Mouse (Mus musculus): ENCODE measurements around the gene Rad51ap2. TPM values are rescaled to one million over a fixed set of nuclear protein-coding genes. Genes with fewer than 3 reads are reported as not detected.

Rad51ap2 gene
- not detected in 2 replicates for polyA plus RNA-seq (2015; fragmentation: Nextera tagmentation; extraction: Ambion mirVana)

DNA sequence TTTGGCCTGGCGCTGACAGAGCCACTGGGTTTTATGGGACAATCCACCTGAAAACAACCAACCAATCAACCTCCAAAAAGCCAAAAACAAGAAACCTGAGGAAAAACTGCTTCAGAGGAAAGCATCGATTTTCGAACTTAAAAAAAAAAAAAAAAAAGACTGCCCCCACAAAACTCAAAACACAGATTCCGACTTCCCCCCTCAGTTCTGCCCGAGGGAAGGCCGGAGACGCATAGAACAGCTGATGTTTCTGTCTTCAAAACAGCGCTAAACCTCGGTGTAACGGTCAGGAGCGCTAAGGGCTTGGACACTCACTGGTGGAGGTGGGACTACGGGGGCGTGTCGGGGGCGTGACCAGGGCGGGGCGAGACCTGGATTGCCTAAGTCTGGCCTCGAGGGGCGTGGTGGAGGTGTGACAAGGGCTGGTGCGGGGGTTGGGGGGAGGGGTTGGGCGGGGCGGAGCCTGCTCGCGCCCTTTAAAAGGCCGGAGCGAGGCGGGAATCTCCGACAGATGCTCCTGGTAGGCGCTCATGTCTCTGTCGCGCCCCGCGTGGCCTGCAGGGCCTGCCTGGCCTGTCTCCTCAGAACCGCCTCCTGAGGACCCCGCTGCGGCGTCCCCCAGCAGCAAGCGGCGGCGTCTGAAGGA, at the start of gene Rad51ap2:
Gene Rad51ap2, plus strand, starts transcription at position 531 of the 646 bp plus-strand sequence.
- peak within 1 kb of the TSS; percentile 70 for H3K4me2 ChIP-seq
- H3K4me1 ChIP-seq (replicated peaks) = peaks cover 6% of the 10 kb centered on the region
- ATAC-seq (ENCODE audit: low read depth) (peak; percentile 100), DNase-seq (peak; percentile 74)
- peak within 1 kb of the TSS; percentile 43 for H3K4me3 ChIP-seq (replicated peaks)
- H3K9ac ChIP-seq = no peak within 1 kb of the TSS
- peaks cover 10% of the 10 kb centered on the region for H3K27me3 ChIP-seq
- no peaks in the 10 kb centered on the region for H3K36me3 ChIP-seq
- no peaks in the 10 kb centered on the region for H3K9me3 ChIP-seq (replicated peaks)
- 1% methylated on average over 33 of the region's 40 CpGs for WGBS (ENCODE audit: insufficient replicate concordance)
- H3K27ac ChIP-seq = no peak within 1 kb of the TSS

DNA sequence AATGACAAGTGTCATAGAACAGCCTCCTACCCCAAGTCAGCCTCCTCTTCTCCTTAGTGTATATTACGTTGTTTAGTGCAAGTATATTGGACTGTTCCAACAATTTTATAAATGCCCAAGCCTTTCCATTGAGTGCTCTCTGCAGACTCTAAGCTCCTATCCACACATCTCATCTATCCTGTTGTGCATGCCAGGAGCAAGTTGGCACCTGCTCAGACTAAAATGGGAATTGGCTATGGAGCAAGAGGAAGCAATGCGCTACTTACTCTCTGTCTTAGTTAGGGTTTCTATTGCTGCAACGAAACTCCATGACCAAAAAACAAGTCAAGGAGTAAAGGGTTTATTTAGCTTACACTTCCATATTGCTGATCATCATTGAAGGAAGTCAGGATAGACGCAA, 48.2 kb upstream of the Rad51ap2 start:
- Histone ChIP-seq H3K27me3 (no peaks in the 10 kb centered on the region), H3K36me3 (no peaks in the 10 kb centered on the region), H3K4me2 (no peak overlapping the region), H3K9me3 (replicated peaks) (no peaks in the 10 kb centered on the region), H3K4me3 (replicated peaks) (no peak overlapping the region), H3K27ac (no peak overlapping the region), H3K4me1 (replicated peaks) (no peaks in the 10 kb centered on the region), H3K9ac (no peak overlapping the region)
- WGBS (ENCODE audit: insufficient replicate concordance) = 65% methylated on average over 4 of the region's 4 CpGs
- ATAC-seq (ENCODE audit: low read depth) (no peak), DNase-seq (no peak)

DNA sequence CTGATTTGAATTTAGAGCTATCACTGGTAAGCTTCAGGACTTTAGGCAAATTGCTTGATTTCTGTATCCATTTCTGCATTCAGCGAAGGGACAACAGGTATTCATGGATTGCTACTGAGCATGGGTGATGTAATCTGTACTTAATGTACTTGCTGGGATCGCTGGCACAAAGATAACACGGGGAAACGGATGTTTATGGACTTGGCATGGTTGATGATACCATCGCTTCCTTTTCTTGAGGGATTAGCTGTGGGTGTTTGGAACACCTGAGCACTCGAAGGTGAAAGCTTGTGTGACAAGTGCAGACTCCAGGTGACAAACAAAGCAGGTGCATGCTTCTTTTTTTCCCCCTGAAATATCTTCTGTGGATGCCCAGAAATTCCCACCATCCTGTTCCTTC, 37.8 kb upstream of the Rad51ap2 start:
- no peaks in the 10 kb centered on the region for H3K27me3 ChIP-seq
- no peaks in the 10 kb centered on the region for H3K36me3 ChIP-seq
- no peak overlapping the region for H3K9ac ChIP-seq
- no peak overlapping the region for H3K4me3 ChIP-seq (replicated peaks)
- no peaks in the 10 kb centered on the region for H3K4me1 ChIP-seq (replicated peaks)
- H3K4me2 ChIP-seq = no peak overlapping the region
- DNase-seq (no peak), ATAC-seq (ENCODE audit: low read depth) (no peak)
- 61% methylated on average over 6 of the region's 6 CpGs for WGBS (ENCODE audit: insufficient replicate concordance)
- H3K27ac ChIP-seq = no peak overlapping the region
- peaks cover 3% of the 10 kb centered on the region; the same call in 1 of the 2 replicates for H3K9me3 ChIP-seq (replicated peaks)

DNA sequence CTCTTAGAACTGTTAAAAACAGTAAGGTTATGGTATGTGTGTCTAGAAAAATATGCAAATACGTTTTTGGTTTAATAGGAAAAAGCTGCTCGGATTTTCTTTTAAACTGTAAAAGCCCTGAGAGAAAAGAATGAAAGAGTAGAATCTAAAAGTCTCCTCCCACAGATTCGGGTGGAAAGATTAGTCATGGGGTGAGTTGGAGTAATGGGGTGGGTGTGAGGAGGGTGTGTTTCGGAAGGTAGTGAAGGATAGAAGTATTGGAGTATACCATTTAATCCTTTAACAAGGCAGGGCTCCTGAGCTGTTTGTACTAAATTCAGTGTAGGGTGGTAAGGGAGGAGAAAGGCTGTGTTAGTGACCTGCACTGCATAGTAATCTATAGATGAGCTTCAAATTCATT, 28.5 kb upstream of the Rad51ap2 start:
- Histone ChIP-seq H3K9me3 (replicated peaks) (no peaks in the 10 kb centered on the region), H3K27me3 (no peaks in the 10 kb centered on the region), H3K9ac (no peak overlapping the region), H3K4me1 (replicated peaks) (no peaks in the 10 kb centered on the region), H3K36me3 (no peaks in the 10 kb centered on the region), H3K4me3 (replicated peaks) (no peak overlapping the region), H3K4me2 (no peak overlapping the region), H3K27ac (no peak overlapping the region)
- DNase-seq (no peak), ATAC-seq (ENCODE audit: low read depth) (no peak)
- 54% methylated on average over 4 of the region's 4 CpGs for WGBS (ENCODE audit: insufficient replicate concordance)

DNA sequence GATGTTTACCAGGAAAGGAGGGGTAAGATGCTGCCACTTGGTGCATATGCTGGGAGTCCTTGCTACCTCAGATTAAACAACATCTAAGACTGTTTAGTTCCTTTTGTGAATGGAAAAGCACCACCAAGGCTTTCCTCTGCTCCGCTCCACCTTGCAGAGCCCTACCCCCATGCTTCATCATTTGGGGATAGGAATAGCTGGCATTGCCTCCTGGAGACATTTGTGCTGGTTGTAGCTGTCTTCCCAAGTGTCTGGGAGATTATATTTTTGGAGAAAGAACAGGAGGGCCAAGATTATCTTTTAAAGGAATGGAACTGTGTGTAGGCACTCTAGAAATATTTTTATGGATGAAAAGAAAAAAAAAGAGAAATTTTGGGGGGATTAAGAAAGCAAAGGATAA, 22.8 kb upstream of the Rad51ap2 start:
- no peak for ATAC-seq (ENCODE audit: low read depth)

DNA sequence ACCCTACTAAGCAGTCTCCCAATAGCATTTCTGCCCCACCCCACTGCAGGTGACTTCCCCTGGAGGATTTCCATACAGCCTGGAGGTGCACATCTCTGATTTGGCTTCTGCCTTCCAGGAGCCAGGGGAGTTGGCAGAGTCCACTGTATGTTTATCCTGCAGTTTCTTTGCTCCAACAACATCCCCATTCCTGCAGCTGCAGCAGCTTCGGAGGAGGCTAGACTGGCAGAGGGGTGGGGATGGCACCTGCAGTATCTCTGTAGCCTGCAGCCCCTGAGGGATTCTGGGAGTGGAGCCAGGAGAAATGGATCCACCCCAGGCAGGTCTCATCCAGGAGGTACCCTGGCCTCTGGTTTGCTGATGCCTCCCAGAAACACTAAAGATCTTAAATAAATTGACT, 22.2 kb upstream of the Rad51ap2 start:
- no peaks in the 10 kb centered on the region for H3K36me3 ChIP-seq
- no peaks in the 10 kb centered on the region for H3K4me1 ChIP-seq (replicated peaks)
- ATAC-seq (ENCODE audit: low read depth) (no peak), DNase-seq (no peak)
- 58% methylated on average over 1 of the region's 1 CpGs for WGBS (ENCODE audit: insufficient replicate concordance)
- no peak overlapping the region for H3K4me2 ChIP-seq
- H3K27ac ChIP-seq = no peak overlapping the region
- no peak overlapping the region for H3K9ac ChIP-seq
- peaks cover 43% of the 10 kb centered on the region for H3K27me3 ChIP-seq
- H3K4me3 ChIP-seq (replicated peaks) = no peak overlapping the region
- H3K9me3 ChIP-seq (replicated peaks) = no peaks in the 10 kb centered on the region; the same call in 1 of the 2 replicates

More for the DNA sequence above, 22.8 kb upstream of the Rad51ap2 start:
- no peaks in the 10 kb centered on the region for H3K36me3 ChIP-seq
- WGBS (ENCODE audit: insufficient replicate concordance) = 76% methylated on average over 1 of the region's 1 CpGs
- no peak overlapping the region for H3K4me2 ChIP-seq
- DNase-seq = no peak
- H3K9me3 ChIP-seq (replicated peaks) = no peaks in the 10 kb centered on the region; the same call in 1 of the 2 replicates
- no peaks in the 10 kb centered on the region for H3K4me1 ChIP-seq (replicated peaks)
- peaks cover 37% of the 10 kb centered on the region for H3K27me3 ChIP-seq
- H3K4me3 ChIP-seq (replicated peaks) = no peak overlapping the region
- H3K27ac ChIP-seq = no peak overlapping the region
- H3K9ac ChIP-seq = no peak overlapping the region

DNA sequence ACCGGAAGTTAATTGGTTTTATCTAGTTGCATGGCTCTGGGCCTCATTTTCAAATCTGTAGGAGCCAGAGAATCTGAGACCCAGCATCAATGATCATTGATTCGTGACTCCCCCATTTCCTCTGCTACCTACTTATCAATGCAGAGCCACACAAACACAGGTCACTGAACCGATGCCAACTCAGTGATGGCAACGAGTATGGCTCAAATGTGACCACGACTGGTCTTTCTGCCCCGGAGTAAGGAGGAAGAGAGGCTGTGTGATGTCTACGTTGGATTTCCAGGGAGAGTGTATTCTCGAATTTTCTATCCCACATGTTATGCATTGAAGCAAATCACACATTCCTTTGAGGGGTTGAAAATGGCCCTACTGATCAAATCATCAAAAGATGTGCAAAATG, 21.4 kb upstream of the Rad51ap2 start:
- Histone ChIP-seq H3K4me1 (replicated peaks) (no peaks in the 10 kb centered on the region), H3K4me2 (no peak overlapping the region), H3K9ac (no peak overlapping the region), H3K9me3 (replicated peaks) (no peaks in the 10 kb centered on the region; the same call in 1 of the 2 replicates), H3K36me3 (no peaks in the 10 kb centered on the region), H3K27ac (no peak overlapping the region), H3K4me3 (replicated peaks) (no peak overlapping the region), H3K27me3 (peaks cover 44% of the 10 kb centered on the region)
- no peak for ATAC-seq (ENCODE audit: low read depth)
- no peak for DNase-seq
- 46% methylated on average over 8 of the region's 8 CpGs for WGBS (ENCODE audit: insufficient replicate concordance)

DNA sequence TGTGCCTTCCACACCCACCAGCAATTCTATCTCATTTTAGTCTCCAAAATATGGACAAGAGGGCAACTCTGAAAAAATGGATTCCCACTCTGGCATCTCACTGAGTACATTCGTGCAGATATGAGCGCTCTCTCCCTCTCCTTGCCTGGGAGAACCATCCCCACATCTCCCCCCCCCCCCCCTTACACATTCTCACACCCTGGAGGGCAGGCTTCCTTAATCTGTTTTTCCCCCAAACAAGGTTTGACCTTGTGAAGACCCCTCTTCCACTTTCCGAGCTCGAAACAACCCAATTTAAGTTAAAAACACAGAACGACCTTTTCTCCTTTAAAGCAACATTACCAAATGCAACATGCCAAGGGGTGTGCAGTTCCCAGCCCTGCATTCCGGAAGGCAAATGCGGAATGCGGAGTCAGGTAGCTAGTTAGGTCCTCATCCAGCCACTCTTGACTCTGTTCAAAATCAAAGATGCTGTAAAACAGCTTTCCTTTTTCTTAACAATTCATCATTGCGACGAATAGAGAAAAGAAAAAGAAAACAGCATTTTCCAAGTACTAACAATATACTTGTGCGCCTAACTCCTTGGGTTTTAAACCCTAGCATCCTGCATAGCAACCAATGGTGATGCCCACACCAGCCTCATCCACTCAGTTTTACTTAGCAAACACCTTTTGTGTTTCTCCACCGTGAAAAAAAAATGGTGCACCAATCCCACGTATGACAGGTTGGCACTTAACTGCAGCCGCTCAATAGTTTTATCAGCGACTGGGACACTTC, 20.4 kb upstream of the Rad51ap2 start:
- no peak overlapping the region for H3K27ac ChIP-seq
- H3K4me3 ChIP-seq (replicated peaks) = 0 out of 2 replicates have a peak overlapping the region, but pooled peaks have one; percentile 28
- no peaks in the 10 kb centered on the region for H3K4me1 ChIP-seq (replicated peaks)
- WGBS (ENCODE audit: insufficient replicate concordance) = 10% methylated on average over 15 of the region's 15 CpGs
- no peaks in the 10 kb centered on the region for H3K36me3 ChIP-seq
- H3K9ac ChIP-seq = no peak overlapping the region
- peak overlapping the region; percentile 47; the same call in 1 of the 2 replicates for H3K4me2 ChIP-seq
- peaks cover 44% of the 10 kb centered on the region for H3K27me3 ChIP-seq
- ATAC-seq (ENCODE audit: low read depth) (no peak), DNase-seq (no peak)
- H3K9me3 ChIP-seq (replicated peaks) = no peaks in the 10 kb centered on the region; the same call in 1 of the 2 replicates

DNA sequence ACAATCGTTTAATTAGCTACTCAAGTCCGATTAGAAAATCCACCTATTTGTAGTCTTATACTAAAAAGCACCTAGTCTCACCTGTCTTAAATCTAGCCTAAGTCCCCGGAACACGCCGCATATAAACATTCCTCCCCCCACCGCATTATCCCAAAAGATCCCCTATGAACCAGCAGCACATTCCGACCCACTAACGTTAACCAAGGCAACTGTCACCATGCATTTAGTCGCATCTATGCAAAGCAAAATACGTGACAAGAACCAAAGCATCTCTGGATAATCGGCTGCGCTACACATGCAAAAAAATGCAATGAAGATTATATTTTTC, 19.9 kb upstream of the Rad51ap2 start:
- Histone ChIP-seq H3K9me3 (replicated peaks) (no peaks in the 10 kb centered on the region; the same call in 1 of the 2 replicates), H3K36me3 (no peaks in the 10 kb centered on the region), H3K27ac (no peak overlapping the region), H3K4me1 (replicated peaks) (no peaks in the 10 kb centered on the region), H3K27me3 (peaks cover 44% of the 10 kb centered on the region), H3K4me2 (peak overlapping the region; percentile 47), H3K4me3 (replicated peaks) (peak overlapping the region; percentile 28; the same call in 1 of the 2 replicates), H3K9ac (no peak overlapping the region)
- ATAC-seq (ENCODE audit: low read depth) = no peak
- DNase-seq = no peak
- WGBS (ENCODE audit: insufficient replicate concordance) = 6% methylated on average over 12 of the region's 12 CpGs

DNA sequence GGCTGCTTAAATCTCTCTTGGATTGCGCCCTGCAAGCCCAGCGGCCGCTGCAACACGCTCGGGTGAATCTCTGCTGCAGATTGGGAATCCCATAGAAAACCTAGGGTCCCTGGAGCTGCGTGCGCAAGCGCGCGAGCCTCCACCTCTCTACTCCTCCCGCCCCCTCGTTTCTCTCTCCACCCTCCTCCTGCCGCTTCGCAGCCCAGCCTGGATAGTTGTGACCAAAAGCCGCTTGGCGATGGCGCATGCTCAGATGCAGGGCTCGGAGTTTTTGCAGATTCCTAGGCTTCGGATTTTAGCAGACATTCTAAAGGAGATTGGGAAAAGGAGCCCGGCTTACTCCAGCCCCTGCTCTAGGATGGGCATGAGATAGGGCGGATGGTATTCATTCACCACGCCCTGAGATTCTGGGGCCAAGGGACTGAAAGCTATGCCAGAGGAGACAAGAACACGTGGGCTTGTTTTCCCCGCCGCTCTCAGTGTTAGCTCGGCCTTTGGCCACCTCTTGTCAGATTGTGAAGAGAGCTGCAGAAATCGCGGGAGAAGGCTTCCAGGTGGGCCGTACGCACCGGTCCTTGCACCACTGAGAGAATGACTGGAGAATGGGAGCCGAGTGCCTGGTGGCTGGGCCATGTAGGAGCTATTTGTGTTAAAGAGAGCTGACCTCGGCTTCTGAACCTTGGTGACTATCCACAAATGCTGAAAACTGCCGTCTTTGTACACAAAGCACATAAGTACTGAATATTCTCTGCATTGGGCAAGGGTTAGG, 19.2 kb upstream of the Rad51ap2 start, which contains the start of gene Vsnl1:
Gene Vsnl1, minus strand, starts transcription at position 117 of the 769 bp plus-strand sequence.
- peak within 1 kb of the TSS; percentile 28 for H3K4me3 ChIP-seq (replicated peaks)
- 0 out of 2 replicates have a peak, but pooled peaks have one; percentile 7 for ATAC-seq (ENCODE audit: low read depth)
- WGBS (ENCODE audit: insufficient replicate concordance) = 5% methylated on average over 34 of the region's 34 CpGs
- H3K27me3 ChIP-seq = peaks cover 44% of the 10 kb centered on the region
- no peaks in the 10 kb centered on the region for H3K36me3 ChIP-seq
- H3K27ac ChIP-seq = no peak within 1 kb of the TSS
- H3K9ac ChIP-seq = no peak within 1 kb of the TSS
- no peak for DNase-seq
- H3K9me3 ChIP-seq (replicated peaks) = no peaks in the 10 kb centered on the region; the same call in 1 of the 2 replicates
- H3K4me1 ChIP-seq (replicated peaks) = no peaks in the 10 kb centered on the region
- peak within 1 kb of the TSS; percentile 47 for H3K4me2 ChIP-seq
